ENCODE assay signal across 16 mouse cellular contexts in genomic region chr3:89549488-89549887, GRCm38 (mm10). TPM values are rescaled to one million over a fixed set of nuclear protein-coding genes. Genes with fewer than 3 reads are reported as not detected.
DNase-seq lines count a peak whose midpoint lies in the region; ATAC-seq and TF ChIP-seq lines count a peak whose summit lies in the region.
"Had no signal": no experiment of that assay in that cellular context is flagged by ENCODE, and none has a peak within 500 bp of the region (broad histone marks: within the 10 kb centered on the region; RNA-seq: fewer than 3 reads in every experiment).

No protein-coding gene starts in this region.

- no peaks in the 10 kb centered on the region for H3K27me3 ChIP-seq in kidney, embryonic 15.5 days
- no peaks in the 10 kb centered on the region for H3K27me3 ChIP-seq in stomach, postnatal 0 days (ENCODE audit: control insufficient read depth, insufficient read depth, low read length)
- no peaks in the 10 kb centered on the region for H3K27me3 ChIP-seq in forebrain, embryonic 15.5 days
- no peaks in the 10 kb centered on the region for H3K27me3 ChIP-seq in forebrain, embryonic 14.5 days (replicated peaks; ENCODE audit: control insufficient read depth, insufficient read depth, low read length)
- H3K27me3 ChIP-seq: midbrain, embryonic 13.5 days had no signal

- WGBS in kidney, embryonic 15.5 days: 33% methylated on average over 4 of the region's 4 CpGs
- 28% methylated on average over 4 of the region's 4 CpGs for WGBS in stomach, postnatal 0 days
- WGBS in forebrain, embryonic 15.5 days: 57% methylated on average over 4 of the region's 4 CpGs
- 69% methylated on average over 4 of the region's 4 CpGs for WGBS in forebrain, embryonic 14.5 days

- TF ChIP-seq CTCF in stomach, postnatal 0 days (IDR thresholded peaks at IDR 0.05; ENCODE audit: low read depth): no peak

- H3K36me3 ChIP-seq in kidney, embryonic 15.5 days: no peaks in the 10 kb centered on the region
- H3K36me3 ChIP-seq in stomach, postnatal 0 days (ENCODE audit: control insufficient read depth, insufficient read depth, low read length): no peaks in the 10 kb centered on the region
- no peaks in the 10 kb centered on the region for H3K36me3 ChIP-seq in forebrain, embryonic 15.5 days
- no peaks in the 10 kb centered on the region for H3K36me3 ChIP-seq in forebrain, embryonic 14.5 days (ENCODE audit: control insufficient read depth, insufficient read depth, low read length)
- H3K36me3 ChIP-seq: liver, embryonic 13.5 days; midbrain, embryonic 13.5 days had no signal

- peak; percentile 9 for DNase-seq in gastrocnemius, postnatal 25 days
- no peak for DNase-seq in gastrocnemius, adult 8-10 months (ENCODE audit: low spot score in 2 of 2)
- peak; percentile 16 for DNase-seq in kidney, adult 9 months
- DNase-seq in kidney, postnatal 4 days: peak; percentile 28 to 50
- no peak for DNase-seq in stomach, postnatal 0 days (ENCODE audit: low spot score)
- DNase-seq in forebrain, embryonic 14.5 days (ENCODE audit: low spot score): no peak
- DNase-seq: adrenal gland, postnatal 36 days; cerebellum, postnatal 10 days; gastrocnemius, postnatal 36 days; liver, embryonic 13.5 days had no signal

- H3K4me1 ChIP-seq in kidney, embryonic 15.5 days: peaks cover 31% of the 10 kb centered on the region
- H3K4me1 ChIP-seq in stomach, postnatal 0 days (replicated peaks; ENCODE audit: control insufficient read depth, insufficient read depth): no peaks in the 10 kb centered on the region
- peaks cover 16% of the 10 kb centered on the region for H3K4me1 ChIP-seq in forebrain, embryonic 15.5 days
- H3K4me1 ChIP-seq in forebrain, embryonic 14.5 days (ENCODE audit: control insufficient read depth, insufficient read depth, low read length): no peaks in the 10 kb centered on the region

- no peak overlapping the region for H3K9ac ChIP-seq in kidney, embryonic 15.5 days
- H3K9ac ChIP-seq in stomach, postnatal 0 days (ENCODE audit: low read length): no peak overlapping the region
- H3K9ac ChIP-seq in forebrain, embryonic 15.5 days (replicated peaks): no peak overlapping the region
- H3K9ac ChIP-seq in forebrain, embryonic 14.5 days (ENCODE audit: low read length): no peak overlapping the region
- H3K9ac ChIP-seq: liver, embryonic 13.5 days; midbrain, embryonic 13.5 days had no signal

- TF ChIP-seq EP300 in stomach, postnatal 0 days (optimal IDR thresholded peaks at IDR 0.05): no peak

- no peak for ATAC-seq in kidney, embryonic 15.5 days (replicated peaks; ENCODE audit: low FRiP score)
- ATAC-seq in stomach, postnatal 0 days (ENCODE audit: low FRiP score, low TSS enrichment): peak; percentile 49; the same call in 1 of the 2 replicates
- no peak for ATAC-seq in forebrain, embryonic 15.5 days (replicated peaks)
- no peak for ATAC-seq in forebrain, embryonic 14.5 days
- ATAC-seq: hindbrain, postnatal 0 days; midbrain, embryonic 13.5 days had no signal

- H3K9me3 ChIP-seq in kidney, embryonic 15.5 days (replicated peaks): peaks cover 8% of the 10 kb centered on the region; the same call in 1 of the 2 replicates
- no peaks in the 10 kb centered on the region for H3K9me3 ChIP-seq in stomach, postnatal 0 days (ENCODE audit: control insufficient read depth, low read length)
- H3K9me3 ChIP-seq in forebrain, embryonic 15.5 days: no peaks in the 10 kb centered on the region; the same call in 1 of the 2 replicates
- H3K9me3 ChIP-seq in forebrain, embryonic 14.5 days (replicated peaks; ENCODE audit: control insufficient read depth, low read length): no peaks in the 10 kb centered on the region
- H3K9me3 ChIP-seq: liver, embryonic 13.5 days; midbrain, embryonic 13.5 days had no signal

- no peak overlapping the region for H3K4me3 ChIP-seq in kidney, embryonic 15.5 days (replicated peaks)
- no peak overlapping the region for H3K4me3 ChIP-seq in stomach, postnatal 0 days (ENCODE audit: low read depth, low read length)
- no peak overlapping the region for H3K4me3 ChIP-seq in forebrain, embryonic 15.5 days
- H3K4me3 ChIP-seq in forebrain, embryonic 14.5 days (ENCODE audit: low read depth, low read length): no peak overlapping the region
- H3K4me3 ChIP-seq: layer of hippocampus, adult 2 months; left cerebral cortex, adult 2 months; liver, embryonic 13.5 days; midbrain, embryonic 13.5 days had no signal

- no peak overlapping the region; the same call in 1 of the 2 replicates for H3K27ac ChIP-seq in kidney, embryonic 15.5 days
- no peak overlapping the region for H3K27ac ChIP-seq in stomach, postnatal 0 days (replicated peaks)
- H3K27ac ChIP-seq in forebrain, embryonic 15.5 days (replicated peaks): no peak overlapping the region
- no peak overlapping the region for H3K27ac ChIP-seq in forebrain, embryonic 14.5 days (ENCODE audit: low read depth, low read length)
- H3K27ac ChIP-seq: hindbrain, postnatal 0 days; layer of hippocampus, adult 2 months; left cerebral cortex, adult 2 months; liver, embryonic 13.5 days; midbrain, embryonic 13.5 days had no signal

- H3K4me2 ChIP-seq in kidney, embryonic 15.5 days: no peak overlapping the region
- H3K4me2 ChIP-seq in stomach, postnatal 0 days (replicated peaks; ENCODE audit: low read depth): no peak overlapping the region
- H3K4me2 ChIP-seq in forebrain, embryonic 15.5 days (replicated peaks): no peak overlapping the region
- no peak overlapping the region for H3K4me2 ChIP-seq in forebrain, embryonic 14.5 days (ENCODE audit: low read length)
- H3K4me2 ChIP-seq: liver, embryonic 13.5 days; midbrain, embryonic 13.5 days had no signal

RNA-seq across cellular contexts. Expression of gene Kcnn3, which starts 29.5 kb away (rescaled TPM):
- 1 to 10 TPM; 2.5 to 5.8 TPM for total RNA-seq in gastrocnemius, postnatal 25 days (2021)
- 1 to 10 TPM; 1.3 to 2.3 (median 1.8) TPM for total RNA-seq in gastrocnemius, adult 8-10 months (2022)
- 2.1 and 3.0 TPM in 2 replicates for polyA plus RNA-seq in kidney, embryonic 15.5 days (2015; fragmentation: Nextera tagmentation; extraction: Ambion mirVana)
- polyA plus RNA-seq in stomach, postnatal 0 days (2015; fragmentation: Nextera tagmentation; extraction: Ambion mirVana): 4.5 and 5.3 TPM in 2 replicates
- polyA plus RNA-seq in forebrain, embryonic 15.5 days (2015; fragmentation: Nextera tagmentation; extraction: Ambion mirVana): 9.0 and 10.4 TPM in 2 replicates
- polyA plus RNA-seq in forebrain, embryonic 14.5 days (2014; fragmentation: Nextera tagmentation; extraction: Ambion mirVana): 4.8 and 6.1 TPM in 2 replicates

Comparison
In these comparisons a context has a peak if more than half of its experiments do, and no peak if none do; other contexts are left out.
1. DNase-seq: peak in gastrocnemius, postnatal 25 days (single experiment), kidney, adult 9 months (single experiment) and kidney, postnatal 4 days (2 of 2); none in gastrocnemius, adult 8-10 months (0 of 2), stomach, postnatal 0 days (single experiment) and forebrain, embryonic 14.5 days (single experiment).